Mouse (Mus musculus) heart, postnatal 0 days (tissue): ENCODE results near the gene Myo18b. TPM values are rescaled to one million over a fixed set of nuclear protein-coding genes. Genes with fewer than 3 reads are reported as not detected.

Experiments used
- ATAC-seq: fragments of 200-750 bp; cut with Nextera tagmentation; 2 replicates; pipeline ENCODE4 v1.8.0; 2017; ENCODE audit warnings: low read depth, moderate number of reproducible peaks, moderate library complexity; ENCODE audit not compliant: insufficient read depth
- DNase-seq: peaks from one replicate; pipeline ENCODE4 v3.0.0-alpha.2; 2016; ENCODE audit warnings: low spot score
- H3K27ac ChIP-seq: fragments of 300-500 bp; sonication (generic); 2 replicates; pipeline ENCODE4 v1.5.1; 2014; ENCODE audit warnings: low read depth, mild to moderate bottlenecking
- H3K27me3 ChIP-seq: fragments of 300-500 bp; sonication (generic); 2 replicates; pipeline ENCODE4 v1.6.1; 2014; ENCODE audit warnings: low read length, mixed read lengths; ENCODE audit not compliant: control insufficient read depth, insufficient read depth
- H3K36me3 ChIP-seq: fragments of 300-500 bp; sonication (generic); replicated peaks from 2 replicates; pipeline ENCODE4 v1.6.1; 2014; ENCODE audit warnings: low read length, mixed read lengths; ENCODE audit not compliant: control insufficient read depth, insufficient read depth
- H3K4me1 ChIP-seq: fragments of 300-500 bp; sonication (generic); 2 replicates; pipeline ENCODE4 v1.6.1; 2014; ENCODE audit warnings: antibody characterized with exemption; ENCODE audit not compliant: control insufficient read depth, insufficient read depth
- H3K4me2 ChIP-seq: fragments of 300-500 bp; sonication (generic); 2 replicates; pipeline ENCODE4 v1.6.1; 2014; ENCODE audit warnings: low read depth, mild to moderate bottlenecking, low read length, moderate library complexity
- H3K4me3 ChIP-seq: fragments of 300-500 bp; sonication (generic); 2 replicates; pipeline ENCODE4 v1.5.1; 2014; ENCODE audit warnings: low read depth, low read length
- H3K9ac ChIP-seq: fragments of 300-500 bp; sonication (generic); replicated peaks from 2 replicates; pipeline ENCODE4 v1.6.1; 2014; ENCODE audit warnings: low read depth, low read length, mixed read lengths
- H3K9me3 ChIP-seq: fragments of 300-500 bp; sonication (generic); replicated peaks from 2 replicates; pipeline ENCODE4 v1.6.1; 2016; ENCODE audit warnings: low read length; ENCODE audit not compliant: control insufficient read depth
- CTCF ChIP-seq: IDR thresholded peaks from 2 replicates; pipeline ENCODE4 v1.5.1; 2016; ENCODE audit warnings: antibody characterized with exemption, control low read depth, low read depth
- EP300 ChIP-seq: IDR thresholded peaks from 2 replicates; pipeline ENCODE4 v1.6.1; 2016; ENCODE audit warnings: antibody characterized with exemption, low read depth
- WGBS: fragments of 180-500 bp; shearing (Covaris S2); extraction: QIAGEN DNeasy Blood & Tissue Kit; methylation state at CpG from one replicate; pipeline ENCODE4 v1.1.7; 2014; 5-methylcytosine and 5-hydroxymethylcytosine counted together
- polyA plus RNA-seq: library from polyadenylated mRNA; unstranded; fragments of >200 nt; fragmentation: Nextera tagmentation; extraction: Ambion mirVana; gene quantifications from 2 replicates; pipeline ENCODE4 v1.2.1, GENCODE M21; 2015
- total RNA-seq: library from RNA; depleted of rRNA; stranded (reverse); fragments of >200 nt; gene quantifications from 2 replicates; pipeline ENCODE4 v1.2.3, GENCODE M21; 2014; ENCODE audit warnings: low replicate concordance

The Myo18b gene
- total and polyA plus RNA-seq, 2 experiments from 2014 or later = 26.5 to 110 TPM

- DNase-seq = no peak
- 57% methylated on average over 12 of the region's 12 CpGs for WGBS
- H3K4me2 ChIP-seq = no peak overlapping the region
- no peak for TF ChIP-seq EP300
- TF ChIP-seq CTCF = no peak
- no peaks in the 10 kb centered on the region for H3K9me3 ChIP-seq
- H3K27ac ChIP-seq = no peak overlapping the region
- H3K4me1 ChIP-seq = no peaks in the 10 kb centered on the region
- H3K36me3 ChIP-seq = peaks cover 43% of the 10 kb centered on the region
- H3K4me3 ChIP-seq = no peak overlapping the region
- no peaks in the 10 kb centered on the region for H3K27me3 ChIP-seq
- H3K9ac ChIP-seq = no peak overlapping the region
- ATAC-seq = no peak
Observed at GRCm38 (mm10) chr5:112859379-112860035, 36.7 kb downstream of the Myo18b start.

- Histone ChIP-seq H3K4me1 (peaks cover 9% of the 10 kb centered on the region; the same call in 1 of the 2 replicates), H3K9me3 (no peaks in the 10 kb centered on the region), H3K4me2 (no peak overlapping the region), H3K9ac (no peak overlapping the region), H3K4me3 (no peak overlapping the region), H3K36me3 (peaks cover 17% of the 10 kb centered on the region), H3K27ac (peak overlapping the region; percentile 40), H3K27me3 (no peaks in the 10 kb centered on the region)
- 20% methylated on average over 8 of the region's 8 CpGs for WGBS
- DNase-seq (peak; percentile 85), ATAC-seq (peak; percentile 87)
- no peak for TF ChIP-seq CTCF
- no peak for TF ChIP-seq EP300
Observed at GRCm38 (mm10) chr5:112853179-112853578, 43.0 kb downstream of the Myo18b start.

- Histone ChIP-seq H3K4me2 (no peak overlapping the region), H3K27ac (no peak overlapping the region), H3K27me3 (no peaks in the 10 kb centered on the region), H3K4me3 (no peak overlapping the region), H3K9ac (no peak overlapping the region), H3K4me1 (peaks cover 9% of the 10 kb centered on the region; the same call in 1 of the 2 replicates), H3K9me3 (no peaks in the 10 kb centered on the region), H3K36me3 (peaks cover 4% of the 10 kb centered on the region)
- 25% methylated on average over 5 of the region's 5 CpGs for WGBS
- ATAC-seq (no peak), DNase-seq (no peak)
- TF ChIP-seq CTCF = no peak
- TF ChIP-seq EP300 = no peak
Observed at GRCm38 (mm10) chr5:112851389-112851788, 44.8 kb downstream of the Myo18b start.

- DNase-seq (peak; percentile 45), ATAC-seq (peak; percentile 64; the same call in 1 of the 2 replicates)
- no peak overlapping the region for H3K4me2 ChIP-seq
- 29% methylated on average over 16 of the region's 16 CpGs for WGBS
- H3K9ac ChIP-seq = no peak overlapping the region
- H3K4me3 ChIP-seq = no peak overlapping the region
- no peak for TF ChIP-seq EP300
- peak; percentile 60 for TF ChIP-seq CTCF
- no peaks in the 10 kb centered on the region for H3K9me3 ChIP-seq
- peaks cover 8% of the 10 kb centered on the region; the same call in 1 of the 2 replicates for H3K4me1 ChIP-seq
- H3K27ac ChIP-seq = no peak overlapping the region
- no peaks in the 10 kb centered on the region for H3K27me3 ChIP-seq
- peaks cover 26% of the 10 kb centered on the region for H3K36me3 ChIP-seq
Observed at GRCm38 (mm10) chr5:112848586-112849280, 47.4 kb downstream of the Myo18b start.

GRCm38 (mm10) chr5:112847985-112848542 is 48.1 kb downstream of the Myo18b start:
- no peaks in the 10 kb centered on the region for H3K27me3 ChIP-seq
- no peak overlapping the region for H3K9ac ChIP-seq
- H3K9me3 ChIP-seq = no peaks in the 10 kb centered on the region
- ATAC-seq (no peak), DNase-seq (no peak)
- H3K4me2 ChIP-seq = no peak overlapping the region
- peaks cover 4% of the 10 kb centered on the region; the same call in 1 of the 2 replicates for H3K4me1 ChIP-seq
- peaks cover 33% of the 10 kb centered on the region for H3K36me3 ChIP-seq
- no peak overlapping the region for H3K27ac ChIP-seq
- 45% methylated on average over 25 of the region's 25 CpGs for WGBS
- TF ChIP-seq EP300 = no peak
- no peak for TF ChIP-seq CTCF
- H3K4me3 ChIP-seq = no peak overlapping the region
